Mouse (Mus musculus): ENCODE results near the gene Dnajb12.

Dnajb12 gene

GRCm38 (mm10) chr10:59916649-59917048, 37.3 kb downstream of the Dnajb12 start:
- no peak for DNase-seq (ENCODE audit: low read depth, low spot score)

- DNase-seq (ENCODE audit: low read depth, low spot score) = no peak
These were observed 38.8 kb downstream of the Dnajb12 start for GRCm38 (mm10) chr10:59918111-59918510.

- no peak for DNase-seq (ENCODE audit: low read depth, low spot score)
These were observed 40.3 kb downstream of the Dnajb12 start for GRCm38 (mm10) chr10:59919494-59920181.

- no peak for DNase-seq (ENCODE audit: low read depth, low spot score)
These were observed 41.1 kb downstream of the Dnajb12 start for GRCm38 (mm10) chr10:59920485-59920809.

- DNase-seq (ENCODE audit: low read depth, low spot score) = no peak
These were observed 41.7 kb downstream of the Dnajb12 start for GRCm38 (mm10) chr10:59920810-59921681.

- no peak for DNase-seq (ENCODE audit: low read depth, low spot score)
These were observed 44.1 kb downstream of the Dnajb12 start for GRCm38 (mm10) chr10:59923493-59923892.

- DNase-seq (ENCODE audit: low read depth, low spot score) = no peak
These were observed 44.9 kb downstream of the Dnajb12 start for GRCm38 (mm10) chr10:59924305-59924704.

GRCm38 (mm10) chr10:59929205-59929604, 49.8 kb downstream of the Dnajb12 start:
- DNase-seq (ENCODE audit: low read depth, low spot score) = no peak

GRCm38 (mm10) chr10:59930996-59931395, 51.6 kb downstream of the Dnajb12 start:
- DNase-seq (ENCODE audit: low read depth, low spot score) = peak; percentile 70

GRCm38 (mm10) chr10:59932521-59932920, 53.2 kb downstream of the Dnajb12 start:
- DNase-seq (ENCODE audit: low read depth, low spot score) = no peak

- DNase-seq (ENCODE audit: low read depth, low spot score) = no peak
These were observed 54.7 kb downstream of the Dnajb12 start for GRCm38 (mm10) chr10:59934039-59934438.

- DNase-seq (ENCODE audit: low read depth, low spot score) = no peak
These were observed 56.9 kb downstream of the Dnajb12 start for GRCm38 (mm10) chr10:59936058-59936856.

GRCm38 (mm10) chr10:59938662-59939061, 59.3 kb downstream of the Dnajb12 start:
- DNase-seq (ENCODE audit: low read depth, low spot score) = no peak

GRCm38 (mm10) chr10:59939081-59939480, 59.7 kb downstream of the Dnajb12 start:
- DNase-seq (ENCODE audit: low read depth, low spot score) = no peak

GRCm38 (mm10) chr10:59942281-59942846, 63.0 kb downstream of the Dnajb12 start:
- DNase-seq (ENCODE audit: low read depth, low spot score) = no peak

GRCm38 (mm10) chr10:59942847-59943420, 63.6 kb downstream of the Dnajb12 start:
- DNase-seq (ENCODE audit: low read depth, low spot score) = no peak

GRCm38 (mm10) chr10:59943421-59943989, 64.1 kb downstream of the Dnajb12 start:
- DNase-seq (ENCODE audit: low read depth, low spot score) = no peak

- no peak for DNase-seq (ENCODE audit: low read depth, low spot score)
These were observed 66.1 kb downstream of the Dnajb12 start for GRCm38 (mm10) chr10:59945416-59945815.

- no peak for DNase-seq (ENCODE audit: low read depth, low spot score)
These were observed 67.0 kb downstream of the Dnajb12 start for GRCm38 (mm10) chr10:59946362-59946761.

- no peak for DNase-seq (ENCODE audit: low read depth, low spot score)
These were observed 68.1 kb downstream of the Dnajb12 start for GRCm38 (mm10) chr10:59947296-59948073.

Measured in brain, embryonic 18.5 days (tissue).